Mouse (Mus musculus): ENCODE data around the gene Cars2.
A peak's percentile ranks its signal among the peaks of the same experiment; 100 is the strongest.
"Not testable (repeated sequence)": the region's sequence is repeated elsewhere in the genome, so short reads cannot be mapped to it uniquely, and the experiment has no call there.

The Cars2 gene

DNA sequence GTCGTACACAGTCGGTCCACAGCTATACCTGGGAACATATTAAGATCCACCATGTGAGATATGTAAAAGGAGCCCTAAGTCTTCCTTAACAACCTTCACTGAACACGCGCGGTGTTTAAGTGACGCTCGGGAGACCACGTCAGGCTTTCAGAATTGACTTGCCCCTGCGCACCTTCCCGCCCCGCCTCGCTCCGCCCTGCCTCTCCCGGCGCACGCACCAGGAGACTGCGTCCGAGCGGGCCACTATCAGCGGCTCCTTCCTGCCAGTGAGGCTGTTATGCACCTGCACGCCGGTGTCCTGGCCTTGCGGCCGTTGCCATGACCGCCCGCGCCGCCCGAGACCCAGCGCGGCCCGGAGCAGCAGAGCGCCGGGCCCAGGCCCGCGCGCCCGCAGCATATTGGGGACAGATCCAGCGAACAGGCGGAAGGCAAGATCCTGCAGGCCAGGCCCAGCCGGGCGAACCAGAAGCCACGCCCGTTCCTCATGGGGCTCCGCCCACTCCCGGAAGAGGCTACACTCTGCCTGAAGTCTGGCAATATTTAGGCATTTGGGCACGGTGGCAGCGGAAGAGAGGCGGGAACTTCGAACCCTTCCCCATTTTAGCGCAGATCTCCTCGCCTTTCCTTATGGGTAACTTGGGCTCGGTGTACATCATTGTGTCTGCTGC is at the start of gene Cars2:
Gene Cars2, minus strand, starts transcription at position 503 of the 668 bp plus-strand sequence.
- peak; percentile 96 for DNase-seq (ENCODE audit: low spot score)

DNA sequence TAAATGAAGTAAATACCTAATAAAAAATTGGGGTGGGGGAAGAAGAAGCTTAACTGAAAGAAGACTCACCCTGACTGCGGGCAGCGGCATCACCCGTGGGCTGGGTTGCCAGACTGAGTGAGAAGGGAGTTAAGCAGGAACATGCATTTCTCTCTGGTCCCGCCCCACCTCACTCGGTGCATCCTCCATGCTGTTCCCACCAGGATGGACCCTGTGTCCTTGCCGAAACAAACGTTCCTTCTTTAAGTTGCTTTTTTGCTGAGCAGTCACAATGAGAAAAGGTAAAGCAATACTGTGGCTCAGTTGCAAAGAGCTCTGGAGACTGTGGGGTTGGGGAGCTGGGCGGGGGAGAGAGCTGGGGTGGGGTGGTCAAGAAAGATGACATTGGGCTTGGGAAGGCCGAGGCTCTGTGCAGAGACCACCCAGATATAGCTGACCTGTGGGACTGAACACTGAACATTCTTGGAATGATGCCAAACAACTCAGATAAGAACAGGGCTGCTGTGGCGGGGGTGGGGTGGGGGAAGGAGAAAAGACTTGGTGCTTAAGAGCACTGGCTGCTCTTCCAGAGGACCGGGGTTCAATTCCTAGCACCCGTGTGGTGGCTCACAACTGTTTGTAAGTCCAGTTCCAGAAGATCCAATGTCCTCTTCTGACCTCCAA is 42.8 kb upstream of the Cars2 start:
- no peak for DNase-seq (ENCODE audit: low spot score)

DNA sequence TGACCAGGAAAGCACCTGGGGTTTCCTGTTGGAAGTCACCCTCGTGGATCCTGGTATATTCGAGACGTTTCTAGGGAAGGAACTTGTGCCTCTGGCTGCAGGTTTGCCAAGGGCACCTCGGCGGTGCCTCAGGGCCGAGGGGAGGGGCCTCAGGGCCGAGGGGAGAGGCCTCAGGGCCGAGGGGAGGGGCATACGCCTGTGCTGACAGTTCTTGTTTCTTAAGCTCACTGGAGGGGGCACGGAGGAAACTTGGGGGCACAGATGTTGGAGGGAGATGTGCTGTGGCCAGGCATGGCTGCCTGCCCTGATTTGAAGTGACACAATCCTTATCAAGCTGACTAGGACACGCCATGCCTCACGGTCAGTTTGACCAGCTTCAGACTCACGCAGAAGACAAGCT is 41.7 kb upstream of the Cars2 start:
- no peak for DNase-seq (ENCODE audit: low spot score)

DNA sequence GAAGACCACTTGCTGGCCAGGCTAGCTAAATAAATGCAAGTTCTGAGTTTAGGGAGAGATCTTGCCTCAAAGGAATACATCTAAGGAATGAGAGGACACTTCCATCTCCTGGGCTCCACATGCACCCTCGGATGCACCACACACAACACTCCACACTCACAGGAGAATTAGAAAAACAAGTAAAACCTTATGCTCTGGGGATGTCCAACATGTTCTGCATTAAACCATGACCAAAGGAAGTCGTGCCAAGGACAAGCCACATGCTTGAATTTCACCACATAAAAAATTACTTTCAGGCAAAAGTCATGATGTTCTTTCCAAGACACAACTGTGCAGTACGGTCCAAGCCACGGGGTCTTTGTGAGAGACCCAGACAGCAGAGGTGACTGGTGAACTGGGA is 41.3 kb upstream of the Cars2 start:
- DNase-seq (ENCODE audit: low spot score), result no peak

DNA sequence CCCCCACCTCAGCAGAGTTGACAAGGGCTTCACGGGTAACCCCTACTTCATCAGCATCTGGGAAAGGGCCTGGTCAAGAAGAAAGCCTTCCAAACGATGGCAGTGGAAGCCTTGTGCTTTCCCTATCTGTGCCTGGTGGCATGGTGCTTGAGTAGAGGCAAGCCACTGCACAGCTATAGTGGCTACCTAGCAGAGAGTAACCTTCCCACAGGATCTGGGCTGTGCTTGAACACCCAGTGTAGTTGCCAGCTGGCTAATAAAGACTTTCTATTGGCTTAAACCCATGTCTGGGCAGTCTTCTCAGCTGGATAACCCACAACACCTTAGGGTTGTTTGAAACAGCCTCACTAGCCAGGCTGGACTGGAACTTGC is 35.8 kb upstream of the Cars2 start:
- no peak for DNase-seq (ENCODE audit: low spot score)

DNA sequence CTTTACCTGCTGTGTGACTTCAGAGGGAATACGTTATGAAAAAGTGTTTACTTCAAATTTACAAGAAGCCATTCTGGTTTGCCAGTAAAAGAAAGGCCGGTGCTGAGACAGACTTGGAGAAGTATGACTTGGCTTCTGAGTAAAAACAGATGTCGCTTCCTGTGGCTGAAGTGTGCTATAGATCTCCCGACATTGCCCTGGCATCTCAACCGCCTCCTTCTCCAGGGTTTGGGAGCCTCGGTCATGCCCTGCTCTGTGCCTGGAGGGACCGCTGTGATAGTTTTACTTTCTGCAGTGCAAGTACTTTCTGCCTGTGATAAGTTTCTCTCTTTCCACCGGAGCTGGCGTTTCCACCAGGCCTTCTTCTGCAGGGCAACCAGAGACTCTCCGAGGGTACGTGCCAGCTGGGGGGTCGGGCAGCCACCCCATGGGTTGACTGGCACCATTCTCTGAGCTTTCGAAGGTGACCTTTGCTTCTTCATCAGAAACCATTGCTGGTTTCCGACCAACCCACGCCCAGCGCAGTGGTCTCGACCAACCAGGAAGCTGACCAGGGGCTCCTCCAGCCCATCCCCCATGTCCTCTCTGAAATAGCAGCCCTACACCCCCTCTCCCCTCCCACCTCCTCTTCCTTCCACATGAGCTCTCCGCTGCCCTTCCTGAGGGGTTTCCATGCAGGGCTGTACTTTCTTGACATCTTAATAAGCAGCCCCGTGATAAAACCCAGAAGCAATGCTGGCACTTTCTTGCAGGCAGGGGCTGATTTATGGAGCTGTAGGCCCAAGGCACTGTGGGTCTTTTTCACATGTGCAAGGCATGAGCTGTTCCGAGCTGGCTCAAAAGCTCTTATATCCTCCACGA is 35.2 kb upstream of the Cars2 start:
- no peak for DNase-seq (ENCODE audit: low spot score)

DNA sequence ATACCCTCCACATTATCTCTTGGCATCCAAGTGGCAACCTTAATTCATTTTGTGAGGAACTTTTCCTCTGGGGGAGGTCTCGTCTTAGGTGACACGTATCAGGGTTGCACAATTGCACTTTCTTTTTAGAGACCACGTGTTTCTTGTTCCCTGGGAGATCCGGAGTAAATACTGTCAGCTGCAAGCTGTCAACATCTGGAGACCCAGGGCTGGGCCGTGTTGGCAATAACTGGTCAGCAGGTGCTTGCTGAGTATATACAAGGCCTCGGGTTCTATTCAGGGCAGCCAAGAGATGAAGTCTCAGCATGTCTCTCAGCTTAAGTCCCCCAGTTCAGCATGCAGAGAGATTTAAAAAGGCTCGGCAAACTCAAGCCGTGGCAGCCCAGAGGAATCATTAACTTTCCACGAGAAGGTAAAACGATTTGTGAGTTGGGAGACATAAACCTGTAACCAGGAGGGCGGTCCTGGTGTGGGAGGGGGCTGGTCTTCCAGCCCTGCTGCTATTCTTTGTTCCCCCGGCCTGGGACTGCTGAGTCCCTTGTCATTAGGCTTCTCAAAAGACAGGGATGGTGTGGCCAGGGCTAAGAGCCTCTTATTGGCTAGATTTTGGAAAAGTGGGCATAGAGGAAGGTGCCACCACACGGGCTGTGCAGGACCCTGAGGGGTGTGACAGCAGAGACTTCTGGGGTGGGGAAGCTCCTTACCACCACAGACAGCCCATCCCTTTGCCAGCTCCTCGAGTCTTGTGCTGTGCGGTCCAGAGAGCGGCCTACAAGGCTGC is 25.2 kb upstream of the Cars2 start:
- peak; percentile 23 for DNase-seq (ENCODE audit: low spot score)

DNA sequence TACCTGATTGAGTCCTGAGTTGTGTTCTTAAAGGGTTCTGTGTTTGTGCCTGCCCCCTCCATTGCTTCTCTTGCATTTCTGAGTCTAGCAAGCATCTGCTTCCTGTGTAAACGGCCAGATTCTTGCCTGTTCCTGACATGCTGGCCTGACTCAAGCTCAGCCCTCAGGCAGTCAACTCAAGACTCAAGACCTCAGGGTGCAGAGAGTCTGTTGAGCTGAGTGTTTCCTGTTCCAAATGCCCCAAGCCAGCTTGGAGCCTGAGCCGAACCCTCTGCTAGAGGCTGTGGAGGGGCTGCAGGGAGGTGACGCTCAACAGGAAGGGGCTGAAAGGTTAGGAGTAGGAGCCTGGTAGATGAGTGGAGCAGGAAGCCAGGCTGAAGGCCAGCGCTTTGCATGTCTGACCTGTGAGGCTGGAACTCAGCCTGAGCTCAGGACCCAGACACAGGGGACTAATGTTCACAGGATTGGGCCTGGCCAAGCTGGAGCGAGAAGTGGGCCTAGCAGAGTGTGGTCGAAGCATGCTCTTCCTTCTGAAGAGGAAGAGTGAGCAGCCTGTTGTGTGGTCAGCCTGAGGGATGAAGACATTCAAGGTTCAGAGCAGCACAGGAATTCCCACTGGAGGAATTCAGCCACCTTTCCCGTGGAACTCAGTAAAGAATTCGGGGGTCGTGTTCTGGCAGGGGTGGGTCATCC is 24.5 kb upstream of the Cars2 start:
- DNase-seq (ENCODE audit: low spot score), result no peak

DNA sequence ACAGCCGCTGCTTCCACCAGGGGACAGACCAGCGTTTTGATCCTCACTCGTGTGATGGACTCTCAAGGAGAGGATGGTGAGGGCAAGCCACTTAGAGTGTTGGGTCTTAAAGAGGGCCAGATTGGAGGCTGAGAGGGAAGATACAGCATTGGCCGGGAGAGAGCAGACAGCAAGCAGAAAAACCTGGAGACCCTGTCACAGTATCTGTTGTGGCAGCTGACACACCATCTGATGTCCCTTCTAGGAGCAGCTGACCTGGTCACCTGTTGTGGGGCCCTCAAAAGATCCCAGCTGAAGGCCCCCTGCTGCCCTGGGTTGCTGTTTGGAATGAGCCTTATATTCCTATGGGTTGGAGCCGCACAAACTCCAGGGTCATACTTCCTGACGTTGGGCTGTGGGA is 21.8 kb upstream of the Cars2 start:
- no peak for DNase-seq (ENCODE audit: low spot score)

DNA sequence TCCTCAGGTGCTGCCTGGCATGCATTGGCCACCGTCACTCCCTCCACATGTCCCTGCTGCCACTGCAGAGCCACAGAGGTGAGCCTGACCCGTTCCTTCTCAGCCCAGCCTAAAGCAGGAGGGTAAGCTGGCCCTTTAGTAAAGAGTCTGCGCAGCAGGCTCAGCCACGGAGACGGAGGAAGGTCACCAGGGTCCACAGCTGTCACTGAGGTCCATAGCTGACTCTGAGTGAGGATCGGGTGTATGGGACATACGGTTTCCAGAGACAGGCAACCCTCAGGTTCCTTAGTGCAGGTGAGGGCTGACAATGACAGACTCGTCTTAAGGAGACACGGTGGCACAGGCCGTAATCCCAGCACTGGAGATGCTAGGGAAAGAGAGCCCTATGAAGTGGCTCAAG is 21.4 kb upstream of the Cars2 start:
- no peak for DNase-seq (ENCODE audit: low spot score)

DNA sequence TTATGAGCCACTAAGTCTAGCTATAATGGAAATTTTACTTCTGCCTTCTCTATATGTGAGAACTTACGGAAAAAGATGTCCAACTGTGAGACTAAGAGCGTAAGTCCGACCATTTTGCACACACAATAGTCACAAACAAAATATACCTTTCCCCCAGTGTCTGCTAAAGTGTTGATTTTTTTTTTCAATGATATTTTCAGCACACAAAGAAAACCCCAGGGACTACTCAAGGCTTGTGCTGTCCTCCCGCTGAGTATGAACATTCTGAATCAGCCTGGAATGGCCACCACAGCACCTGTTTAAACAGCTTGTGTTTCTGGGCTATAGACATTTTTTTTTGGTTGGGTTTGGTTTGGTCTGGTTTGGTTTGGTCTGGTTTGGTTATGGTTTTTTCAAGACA is 20.2 kb upstream of the Cars2 start:
- no peak for DNase-seq (ENCODE audit: low spot score)

DNA sequence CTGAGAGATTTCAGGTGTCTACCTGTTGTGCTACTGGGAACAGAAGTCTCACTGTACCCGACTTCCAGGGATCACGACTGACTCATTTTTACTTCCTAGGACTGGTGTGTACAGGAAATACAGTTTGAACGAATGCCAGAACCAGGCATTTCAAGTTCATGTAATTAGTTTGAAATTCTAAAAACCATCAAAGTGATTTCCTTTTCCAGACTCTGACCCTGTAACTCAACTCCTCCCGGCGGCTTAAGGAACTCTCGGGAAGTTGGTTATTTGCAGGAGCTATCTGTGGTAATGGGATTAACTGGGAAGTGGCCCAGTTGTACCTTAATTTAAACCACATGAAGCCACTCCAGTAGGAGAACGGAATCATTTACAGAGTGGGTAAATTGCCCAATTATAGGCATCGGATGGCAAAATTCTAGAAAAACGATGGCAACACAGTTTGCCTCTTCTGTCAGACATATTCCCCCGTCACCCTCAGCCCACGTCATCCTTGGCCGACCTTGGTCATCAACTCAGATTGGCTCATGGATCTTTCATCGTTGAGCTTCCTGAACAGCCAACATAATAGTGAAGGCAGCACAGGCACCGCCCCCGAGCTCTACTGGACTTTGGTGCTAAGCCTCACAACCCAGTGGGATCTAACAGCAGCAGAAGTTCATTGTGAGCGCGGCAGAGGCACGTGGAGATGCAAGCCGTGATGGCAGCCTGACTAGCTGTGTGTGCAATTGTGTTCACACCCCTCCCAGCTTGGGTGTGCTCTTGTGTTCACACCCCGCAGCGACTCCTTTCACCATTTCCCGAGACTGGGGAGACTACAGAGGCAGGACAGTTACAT is 18.9 kb upstream of the Cars2 start:
- DNase-seq (ENCODE audit: low spot score), result no peak

DNA sequence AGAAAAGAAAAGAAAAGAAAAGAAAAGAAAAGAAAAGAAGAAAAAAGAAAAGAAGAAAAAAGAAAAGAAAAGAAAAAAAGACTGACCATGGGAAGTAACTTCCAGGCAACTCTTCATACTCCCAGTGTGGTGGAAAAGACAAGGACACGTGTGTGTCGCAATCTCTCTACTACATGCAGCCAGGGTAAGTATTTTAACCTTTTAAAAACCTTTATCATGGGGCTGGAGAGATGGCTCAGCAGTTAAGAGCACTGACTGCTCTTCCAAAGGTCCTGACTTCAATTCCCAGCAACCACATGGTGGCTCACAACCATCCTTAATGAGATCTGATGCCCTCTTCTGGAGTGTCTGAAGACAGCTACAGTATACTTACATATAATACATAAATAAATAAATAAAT is 17.6 kb upstream of the Cars2 start:
- not testable (repeated sequence) for DNase-seq (ENCODE audit: low spot score)

DNA sequence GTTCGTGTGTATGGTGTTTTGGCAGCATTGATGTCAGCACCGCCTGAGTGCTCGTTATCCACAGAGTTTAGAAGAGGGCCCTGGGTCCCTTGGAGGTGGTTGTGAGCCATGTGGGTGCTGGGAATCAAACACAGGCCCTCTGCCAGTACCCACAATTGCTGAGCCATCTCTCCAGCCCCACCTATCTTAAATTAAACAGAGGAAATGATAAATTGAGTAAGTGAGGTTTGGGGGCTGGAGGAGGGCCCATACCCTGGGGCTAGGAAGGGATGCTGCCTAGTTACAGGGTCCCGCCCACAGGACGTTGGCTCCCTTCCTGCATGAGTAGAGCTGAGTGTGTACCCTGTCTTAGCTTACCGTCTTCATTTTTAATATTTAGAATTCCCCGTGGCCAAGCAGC is 14.1 kb upstream of the Cars2 start:
- no peak for DNase-seq (ENCODE audit: low spot score)

DNA sequence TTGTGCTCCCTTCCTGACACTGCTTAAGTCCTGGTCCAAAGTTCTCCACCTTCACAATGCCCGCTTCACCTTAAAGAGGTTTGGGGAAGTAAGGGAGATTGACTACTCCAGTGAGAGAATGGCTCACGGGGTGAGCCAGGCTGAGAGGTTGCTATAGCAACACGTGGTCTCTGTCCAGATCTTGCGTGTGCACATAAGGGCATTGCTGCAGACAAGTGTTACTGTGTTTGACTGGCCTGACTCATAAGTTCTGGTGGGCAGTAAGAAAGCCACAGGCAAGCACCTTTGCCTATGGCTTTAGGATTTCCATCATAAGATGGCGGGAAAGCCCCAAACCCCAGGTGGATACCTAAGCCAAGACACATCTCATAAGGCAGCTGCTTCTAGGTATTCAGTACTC is 13.7 kb upstream of the Cars2 start:
- DNase-seq (ENCODE audit: low spot score), result no peak

DNA sequence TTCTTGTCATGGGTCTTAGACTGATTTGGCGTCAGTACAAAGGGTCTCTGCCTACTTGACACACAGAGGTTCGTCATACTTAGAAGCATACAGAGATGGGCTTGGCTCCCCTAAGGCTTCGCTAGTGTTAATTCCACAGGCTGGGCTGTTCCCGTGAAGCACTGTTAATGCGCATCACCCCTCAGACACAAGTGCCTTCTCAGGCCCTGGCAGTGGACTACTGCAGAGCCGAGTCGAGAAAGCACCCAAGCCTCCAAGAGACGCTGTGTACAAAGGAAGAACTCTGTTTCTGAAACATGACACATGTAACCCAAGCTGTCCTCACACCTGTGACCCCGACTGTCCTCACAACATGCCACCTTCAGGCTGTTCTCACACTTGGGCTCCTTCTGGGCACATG is 9.6 kb upstream of the Cars2 start:
- DNase-seq (ENCODE audit: low spot score), result no peak

DNA sequence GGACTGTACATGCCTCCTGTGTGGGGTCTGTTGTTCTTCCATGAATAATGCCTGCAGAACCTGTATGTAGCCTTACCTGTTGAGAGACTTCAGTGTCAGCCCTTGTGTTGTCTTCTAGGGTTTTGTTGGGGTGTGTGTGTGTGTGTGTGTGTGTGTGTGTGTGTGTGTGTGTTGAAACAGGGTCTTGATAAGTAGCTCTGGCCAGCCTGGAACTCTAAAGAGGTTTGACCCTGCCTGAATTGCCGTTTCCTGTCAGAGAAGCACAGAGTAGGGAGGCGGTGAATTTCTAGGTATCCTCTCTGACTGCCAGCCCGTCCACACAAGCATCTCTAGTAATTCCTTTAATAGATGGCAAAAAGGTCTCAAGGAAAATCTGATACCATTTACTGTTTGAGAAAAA is 8.9 kb upstream of the Cars2 start:
- no peak for DNase-seq (ENCODE audit: low spot score)

DNA sequence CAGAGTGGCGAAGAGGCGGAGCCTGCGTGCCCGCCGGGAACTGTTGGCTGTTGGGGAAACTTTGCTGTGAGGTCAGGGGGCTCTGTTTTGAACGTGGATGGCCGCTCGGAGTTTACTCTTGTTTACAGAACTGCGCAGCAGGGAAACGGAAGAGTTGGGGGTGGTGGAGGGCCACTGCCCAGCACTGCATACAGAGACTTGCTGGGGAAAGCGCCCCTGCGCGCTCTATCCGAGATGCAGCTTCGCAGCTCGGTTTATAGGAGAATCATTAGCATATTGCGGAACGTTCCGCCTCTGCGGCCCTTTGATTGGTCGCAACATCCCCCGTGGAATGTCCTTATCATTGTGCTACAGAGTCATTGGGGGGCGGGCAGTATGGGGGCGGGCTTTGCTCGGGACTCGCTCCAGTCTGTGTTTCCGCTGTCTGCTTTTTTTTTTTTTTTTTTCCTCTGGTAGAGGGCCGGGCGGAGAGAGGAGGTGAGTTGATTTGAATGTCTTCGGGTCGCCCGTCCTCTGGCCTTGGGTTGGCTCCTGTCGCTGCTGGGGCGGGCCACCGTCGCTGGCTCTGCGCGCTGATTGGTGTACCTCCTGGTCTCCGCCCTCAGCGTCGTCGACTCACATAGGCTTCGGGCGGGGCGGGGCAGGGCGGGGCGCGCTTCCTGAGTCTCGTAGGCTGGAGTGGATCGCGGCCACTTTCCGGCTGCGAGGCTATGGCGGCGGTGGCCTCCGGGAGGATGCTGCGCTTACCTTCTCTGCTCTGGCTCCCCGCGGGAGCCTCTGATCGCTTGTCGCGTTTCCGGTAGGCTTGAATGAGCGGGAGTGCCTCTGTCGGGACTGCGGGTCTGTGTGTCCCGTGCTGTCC is 7.4 kb upstream of the Cars2 start:
- DNase-seq (ENCODE audit: low spot score), result peak; percentile 98

DNA sequence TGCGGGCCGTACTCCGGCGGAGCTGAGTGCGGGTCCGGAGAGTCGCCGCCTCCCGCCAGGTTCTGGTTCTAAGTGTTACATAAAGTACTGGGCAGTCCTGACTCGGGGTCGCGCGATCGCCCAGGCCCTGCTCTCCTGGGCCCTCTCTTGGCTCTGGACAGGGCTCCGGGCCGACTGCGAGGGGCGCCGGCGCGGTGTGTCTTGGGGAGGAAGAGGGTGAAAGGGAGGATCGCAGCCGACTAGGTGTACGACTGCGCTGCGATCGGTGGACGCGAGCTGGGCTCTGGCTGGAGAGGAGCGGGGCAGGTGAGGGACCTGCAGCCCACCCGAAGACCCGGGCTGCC is 6.8 kb upstream of the Cars2 start:
- DNase-seq (ENCODE audit: low spot score), result no peak
